Mouse (Mus musculus) lung, postnatal 0 days (tissue): ENCODE data around the gene Farp1. TPM values are rescaled to one million over a fixed set of nuclear protein-coding genes. Genes with fewer than 3 reads are reported as not detected.

Source experiments
- ATAC-seq: fragments of 200-750 bp; cut with Nextera tagmentation; 2 replicates; pipeline ENCODE4 v1.8.0; 2017; ENCODE audit warnings: moderate library complexity
- DNase-seq: peaks from one replicate; pipeline ENCODE4 v3.0.0-alpha.2; 2016; ENCODE audit warnings: low spot score
- H3K27ac ChIP-seq: fragments of 300-500 bp; sonication (generic); 2 replicates; pipeline ENCODE4 v1.5.1; 2014; ENCODE audit warnings: antibody characterized with exemption, mild to moderate bottlenecking, low read length, mixed read lengths
- H3K27me3 ChIP-seq: fragments of 300-500 bp; sonication (generic); replicated peaks from 2 replicates; pipeline ENCODE4 v1.6.1; 2014; ENCODE audit warnings: low read length, mixed read lengths; ENCODE audit not compliant: insufficient read depth
- H3K36me3 ChIP-seq: fragments of 300-500 bp; sonication (generic); 2 replicates; pipeline ENCODE4 v1.6.1; 2014; ENCODE audit warnings: low read length, mixed read lengths; ENCODE audit not compliant: insufficient read depth
- H3K4me1 ChIP-seq: fragments of 300-500 bp; sonication (generic); 2 replicates; pipeline ENCODE4 v1.6.1; 2014; ENCODE audit warnings: antibody characterized with exemption, low read depth, low read length, mixed read lengths; ENCODE audit not compliant: insufficient read depth
- H3K4me2 ChIP-seq: fragments of 300-500 bp; sonication (generic); replicated peaks from 2 replicates; pipeline ENCODE4 v1.6.1; 2014; ENCODE audit warnings: low read depth, mild to moderate bottlenecking, low read length, moderate library complexity, mixed read lengths
- H3K4me3 ChIP-seq: fragments of 300-500 bp; sonication (generic); 2 replicates; pipeline ENCODE4 v1.5.1; 2014; ENCODE audit warnings: low read depth, low read length
- H3K9ac ChIP-seq: fragments of 300-500 bp; sonication (generic); replicated peaks from 2 replicates; pipeline ENCODE4 v1.6.1; 2014; ENCODE audit warnings: low read depth, mild to moderate bottlenecking
- H3K9me3 ChIP-seq: fragments of 300-500 bp; sonication (generic); 2 replicates; pipeline ENCODE4 v1.6.1; 2016; ENCODE audit warnings: low read length, mixed read lengths
- CTCF ChIP-seq: IDR thresholded peaks from 2 replicates; pipeline ENCODE4 v1.5.1; 2016; ENCODE audit warnings: antibody characterized with exemption, mild to moderate bottlenecking
- EP300 ChIP-seq: IDR thresholded peaks from 2 replicates; pipeline ENCODE4 v1.6.1; 2016; ENCODE audit warnings: antibody characterized with exemption, mild to moderate bottlenecking, control low read depth
- WGBS: fragments of 180-500 bp; shearing (Covaris S2); extraction: QIAGEN DNeasy Blood & Tissue Kit; methylation state at CpG from one replicate; pipeline ENCODE4 v1.1.7; 2014; 5-methylcytosine and 5-hydroxymethylcytosine counted together
- polyA plus RNA-seq: library from polyadenylated mRNA; unstranded; fragments of >200 nt; fragmentation: Nextera tagmentation; extraction: Ambion mirVana; gene quantifications from 2 replicates; pipeline ENCODE4 v1.2.1, GENCODE M21; 2015

Gene Farp1
- polyA plus RNA-seq, 1 experiment from 2014 or later, result 17.9 TPM

- DNase-seq (no peak), ATAC-seq (no peak)
- H3K36me3 ChIP-seq, result no peaks in the 10 kb centered on the region
- TF ChIP-seq CTCF (no peak), EP300 (no peak)
- no peak overlapping the region for H3K4me3 ChIP-seq
- no peak overlapping the region for H3K4me2 ChIP-seq
- 45% methylated on average over 4 of the region's 4 CpGs for WGBS
- no peak overlapping the region for H3K9ac ChIP-seq
- no peaks in the 10 kb centered on the region for H3K27me3 ChIP-seq
- peaks cover 7% of the 10 kb centered on the region; the same call in 1 of the 2 replicates for H3K4me1 ChIP-seq
- H3K9me3 ChIP-seq, result no peaks in the 10 kb centered on the region
- no peak overlapping the region for H3K27ac ChIP-seq
These were observed 140.9 kb downstream of the Farp1 start for GRCm38 (mm10) chr14:121175861-121176260.

DNA sequence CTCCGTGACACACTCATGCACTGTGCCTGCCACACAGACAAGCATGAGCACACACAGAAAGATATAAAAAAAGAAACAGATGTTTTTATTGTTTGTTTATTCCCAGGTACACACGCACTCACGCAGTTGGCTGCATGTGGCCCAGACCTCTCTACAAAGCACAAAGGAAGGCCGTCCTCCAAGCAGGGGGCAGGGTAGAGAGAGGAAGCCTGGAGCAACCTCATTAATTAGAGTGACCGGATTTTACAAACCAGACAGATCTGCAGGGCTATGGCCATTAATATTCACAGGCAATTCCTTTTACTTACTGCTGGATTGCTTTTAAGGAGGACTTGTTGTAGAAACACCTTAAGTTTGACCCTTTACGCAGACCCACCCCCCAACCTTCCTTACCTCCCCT is 142.9 kb downstream of the Farp1 start:
- peak; percentile 35; the same call in 1 of the 2 replicates for ATAC-seq
- H3K9ac ChIP-seq, result no peak overlapping the region
- 66% methylated on average over 6 of the region's 6 CpGs for WGBS
- no peaks in the 10 kb centered on the region for H3K27me3 ChIP-seq
- DNase-seq, result no peak
- H3K36me3 ChIP-seq, result no peaks in the 10 kb centered on the region
- no peak overlapping the region for H3K4me2 ChIP-seq
- peaks cover 9% of the 10 kb centered on the region; the same call in 1 of the 2 replicates for H3K4me1 ChIP-seq
- H3K4me3 ChIP-seq, result no peak overlapping the region
- no peaks in the 10 kb centered on the region for H3K9me3 ChIP-seq
- H3K27ac ChIP-seq, result no peak overlapping the region
- TF ChIP-seq CTCF (no peak), EP300 (no peak)

- no peak overlapping the region for H3K4me2 ChIP-seq
- H3K4me1 ChIP-seq, result peaks cover 6% of the 10 kb centered on the region; the same call in 1 of the 2 replicates
- no peak overlapping the region for H3K27ac ChIP-seq
- 65% methylated on average over 9 of the region's 9 CpGs for WGBS
- H3K36me3 ChIP-seq, result no peaks in the 10 kb centered on the region
- no peak overlapping the region for H3K4me3 ChIP-seq
- no peak for DNase-seq
- H3K27me3 ChIP-seq, result no peaks in the 10 kb centered on the region
- ATAC-seq, result no peak
- no peaks in the 10 kb centered on the region for H3K9me3 ChIP-seq
- no peak overlapping the region for H3K9ac ChIP-seq
- TF ChIP-seq CTCF (no peak), EP300 (no peak)
These were observed 145.6 kb downstream of the Farp1 start for GRCm38 (mm10) chr14:121180611-121181010.

DNA sequence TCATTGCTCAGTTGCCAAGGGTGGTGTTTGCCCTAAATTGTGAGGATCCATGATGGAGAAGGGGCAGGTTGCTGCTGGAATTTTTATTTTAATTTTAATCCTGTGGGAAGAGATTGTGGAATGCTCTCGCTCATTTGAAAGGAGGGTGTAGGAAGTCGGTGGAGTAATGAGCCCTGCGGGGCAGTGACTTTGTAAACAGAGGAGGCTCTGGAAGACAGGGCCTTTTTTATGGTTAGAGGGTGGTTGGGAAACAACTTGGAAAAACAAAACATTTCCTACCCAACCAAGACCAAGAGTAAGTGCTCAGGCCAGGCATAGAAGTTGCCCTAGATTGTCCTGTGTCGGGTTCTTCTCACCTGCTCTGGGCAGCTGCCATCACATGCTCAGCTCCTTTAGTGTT is 146.8 kb downstream of the Farp1 start:
- TF ChIP-seq EP300 (no peak), CTCF (no peak)
- no peak overlapping the region for H3K27ac ChIP-seq
- ATAC-seq (no peak), DNase-seq (no peak)
- no peak overlapping the region for H3K4me2 ChIP-seq
- H3K27me3 ChIP-seq, result no peaks in the 10 kb centered on the region
- H3K4me3 ChIP-seq, result no peak overlapping the region
- H3K9me3 ChIP-seq, result no peaks in the 10 kb centered on the region
- peaks cover 6% of the 10 kb centered on the region; the same call in 1 of the 2 replicates for H3K4me1 ChIP-seq
- H3K36me3 ChIP-seq, result no peaks in the 10 kb centered on the region
- no peak overlapping the region for H3K9ac ChIP-seq
- WGBS, result 35% methylated on average over 4 of the region's 4 CpGs

- ATAC-seq, result 0 out of 2 replicates have a peak, but pooled peaks have one; percentile 20
- Histone ChIP-seq H3K4me1 (peaks cover 6% of the 10 kb centered on the region; the same call in 1 of the 2 replicates), H3K4me3 (no peak overlapping the region), H3K27me3 (no peaks in the 10 kb centered on the region), H3K4me2 (no peak overlapping the region), H3K27ac (peak overlapping the region; percentile 15), H3K36me3 (no peaks in the 10 kb centered on the region), H3K9me3 (no peaks in the 10 kb centered on the region), H3K9ac (no peak overlapping the region)
- no peak for TF ChIP-seq CTCF
- no peak for TF ChIP-seq EP300
- no peak for DNase-seq
- WGBS, result 59% methylated on average over 8 of the region's 8 CpGs
These were observed 148.0 kb downstream of the Farp1 start for GRCm38 (mm10) chr14:121182967-121183366.

- no peak overlapping the region for H3K27ac ChIP-seq
- 82% methylated on average over 8 of the region's 8 CpGs for WGBS
- no peak for DNase-seq
- TF ChIP-seq EP300 (peak; percentile 77), CTCF (no peak)
- H3K36me3 ChIP-seq, result no peaks in the 10 kb centered on the region
- H3K9me3 ChIP-seq, result no peaks in the 10 kb centered on the region
- no peaks in the 10 kb centered on the region for H3K27me3 ChIP-seq
- ATAC-seq, result peak; percentile 66
- H3K4me3 ChIP-seq, result no peak overlapping the region
- H3K4me1 ChIP-seq, result peaks cover 2% of the 10 kb centered on the region; the same call in 1 of the 2 replicates
- no peak overlapping the region for H3K4me2 ChIP-seq
- no peak overlapping the region for H3K9ac ChIP-seq
These were observed 148.6 kb downstream of the Farp1 start for GRCm38 (mm10) chr14:121183414-121184130.
